Mouse (Mus musculus) embryonic facial prominence, embryonic 15.5 days (tissue): ENCODE data around the gene Rnf152. TPM values are rescaled to one million over a fixed set of nuclear protein-coding genes. Genes with fewer than 3 reads are reported as not detected.

Experiments
- ATAC-seq: fragments of 200-750 bp; cut with Nextera tagmentation; 2 replicates; pipeline ENCODE4 v1.8.0; 2017; ENCODE audit warnings: low read depth, moderate TSS enrichment; ENCODE audit not compliant: insufficient number of reproducible peaks, low FRiP score, low TSS enrichment
- H3K27ac ChIP-seq: fragments of 300-500 bp; sonication (generic); replicated peaks from 2 replicates; pipeline ENCODE4 v1.5.1; 2015; ENCODE audit warnings: mild to moderate bottlenecking, inconsistent platforms
- H3K27me3 ChIP-seq: fragments of 300-500 bp; sonication (generic); 2 replicates; pipeline ENCODE4 v1.6.1; 2015; ENCODE audit warnings: inconsistent platforms
- H3K36me3 ChIP-seq: fragments of 300-500 bp; sonication (generic); 2 replicates; pipeline ENCODE4 v1.6.1; 2015; ENCODE audit warnings: mild to moderate bottlenecking, inconsistent platforms
- H3K4me1 ChIP-seq: fragments of 300-500 bp; sonication (generic); 2 replicates; pipeline ENCODE4 v1.6.1; 2015; ENCODE audit warnings: inconsistent platforms
- H3K4me2 ChIP-seq: fragments of 300-500 bp; sonication (generic); replicated peaks from 2 replicates; pipeline ENCODE4 v1.6.1; 2015; ENCODE audit warnings: mild to moderate bottlenecking, inconsistent platforms
- H3K4me3 ChIP-seq: fragments of 300-500 bp; sonication (generic); replicated peaks from 2 replicates; pipeline ENCODE4 v1.5.1; 2015; ENCODE audit warnings: mild to moderate bottlenecking, inconsistent platforms
- H3K9ac ChIP-seq: fragments of 300-500 bp; sonication (generic); 2 replicates; pipeline ENCODE4 v1.6.1; 2015; ENCODE audit warnings: inconsistent platforms
- H3K9me3 ChIP-seq: fragments of 300-500 bp; sonication (generic); replicated peaks from 2 replicates; pipeline ENCODE4 v1.6.1; 2016; ENCODE audit warnings: inconsistent platforms
- WGBS: fragments of 180-500 bp; shearing (Covaris S2); methylation state at CpG from one replicate; pipeline ENCODE4 v1.1.7; 2015; 5-methylcytosine and 5-hydroxymethylcytosine counted together
- polyA plus RNA-seq: library from polyadenylated mRNA; unstranded; fragments of >200 nt; fragmentation: Nextera tagmentation; extraction: Ambion mirVana; gene quantifications from 2 replicates; pipeline ENCODE4 v1.2.1, GENCODE M21; 2015

Gene Rnf152
- polyA plus RNA-seq, 1 experiment from 2014 or later: 1.3 TPM

GRCm38 (mm10) chr1:105263283-105264033, 93.1 kb downstream of the Rnf152 start:
- Histone ChIP-seq H3K27ac (no peak overlapping the region), H3K9me3 (no peaks in the 10 kb centered on the region), H3K36me3 (no peaks in the 10 kb centered on the region), H3K9ac (no peak overlapping the region), H3K4me2 (no peak overlapping the region), H3K4me3 (no peak overlapping the region), H3K4me1 (no peaks in the 10 kb centered on the region), H3K27me3 (no peaks in the 10 kb centered on the region)
- 54% methylated on average over 3 of the region's 3 CpGs for WGBS
- ATAC-seq: no peak

GRCm38 (mm10) chr1:105260200-105260599, 96.3 kb downstream of the Rnf152 start:
- H3K4me2 ChIP-seq: no peak overlapping the region
- WGBS: 78% methylated on average over 5 of the region's 5 CpGs
- no peak overlapping the region for H3K27ac ChIP-seq
- H3K36me3 ChIP-seq: no peaks in the 10 kb centered on the region
- no peaks in the 10 kb centered on the region for H3K9me3 ChIP-seq
- no peak overlapping the region for H3K4me3 ChIP-seq
- no peak overlapping the region for H3K9ac ChIP-seq
- ATAC-seq: no peak
- no peaks in the 10 kb centered on the region for H3K4me1 ChIP-seq
- H3K27me3 ChIP-seq: no peaks in the 10 kb centered on the region

- Histone ChIP-seq H3K9me3 (no peaks in the 10 kb centered on the region), H3K27ac (no peak overlapping the region), H3K9ac (no peak overlapping the region), H3K4me2 (no peak overlapping the region), H3K4me1 (no peaks in the 10 kb centered on the region), H3K36me3 (no peaks in the 10 kb centered on the region), H3K27me3 (no peaks in the 10 kb centered on the region), H3K4me3 (no peak overlapping the region)
- ATAC-seq: no peak
- WGBS: 57% methylated on average over 3 of the region's 3 CpGs
Observed at GRCm38 (mm10) chr1:105257199-105257598, 99.3 kb downstream of the Rnf152 start.

DNA sequence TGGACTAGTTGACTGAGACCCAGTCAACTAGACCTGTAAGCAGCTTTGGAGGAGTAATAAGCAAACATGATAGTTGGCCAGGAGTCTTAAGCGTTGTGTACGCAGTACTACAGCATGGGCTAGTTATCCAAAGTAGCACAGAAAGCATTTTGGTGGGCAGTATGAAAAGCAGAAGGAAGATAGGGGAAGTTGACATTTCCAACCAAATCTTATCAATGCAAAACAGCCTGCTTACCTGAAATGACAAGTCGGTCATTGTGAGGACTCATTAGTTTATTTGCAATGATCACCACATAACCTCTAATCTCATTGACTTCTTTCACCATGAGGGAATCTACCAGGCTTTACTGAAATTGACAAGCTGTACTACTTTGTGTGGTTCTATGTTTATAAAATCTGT, 107.3 kb downstream of the Rnf152 start:
- no peaks in the 10 kb centered on the region for H3K4me1 ChIP-seq
- H3K36me3 ChIP-seq: no peaks in the 10 kb centered on the region
- ATAC-seq: no peak
- no peaks in the 10 kb centered on the region for H3K9me3 ChIP-seq
- 94% methylated on average over 3 of the region's 3 CpGs for WGBS
- H3K27ac ChIP-seq: no peak overlapping the region
- no peak overlapping the region for H3K4me3 ChIP-seq
- H3K9ac ChIP-seq: no peak overlapping the region
- no peak overlapping the region for H3K4me2 ChIP-seq
- H3K27me3 ChIP-seq: no peaks in the 10 kb centered on the region

DNA sequence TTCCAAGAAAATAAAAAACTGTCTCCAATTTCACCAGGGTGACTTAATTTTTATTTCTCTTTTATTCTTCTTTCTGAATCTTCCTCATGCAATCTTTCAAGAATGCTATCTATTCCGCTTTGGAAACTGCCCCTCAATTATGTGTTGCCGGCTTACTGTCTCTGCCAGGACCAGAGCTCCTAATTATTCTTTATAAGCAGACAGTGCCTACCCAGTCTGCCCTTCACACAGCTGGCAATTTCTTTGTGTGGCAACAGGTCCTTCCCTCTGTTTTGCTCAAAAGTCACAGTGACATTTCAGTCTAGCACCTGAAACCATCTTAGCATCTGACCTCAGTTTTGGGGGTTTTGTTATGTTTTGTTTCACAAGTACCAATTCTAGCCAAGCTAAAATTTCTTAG, 109.9 kb downstream of the Rnf152 start:
- 50% methylated on average over 2 of the region's 2 CpGs for WGBS
- no peak overlapping the region for H3K27ac ChIP-seq
- no peaks in the 10 kb centered on the region for H3K36me3 ChIP-seq
- H3K27me3 ChIP-seq: no peaks in the 10 kb centered on the region
- H3K4me1 ChIP-seq: no peaks in the 10 kb centered on the region
- H3K4me3 ChIP-seq: no peak overlapping the region
- no peaks in the 10 kb centered on the region for H3K9me3 ChIP-seq
- no peak overlapping the region for H3K4me2 ChIP-seq
- H3K9ac ChIP-seq: no peak overlapping the region
- ATAC-seq: no peak

DNA sequence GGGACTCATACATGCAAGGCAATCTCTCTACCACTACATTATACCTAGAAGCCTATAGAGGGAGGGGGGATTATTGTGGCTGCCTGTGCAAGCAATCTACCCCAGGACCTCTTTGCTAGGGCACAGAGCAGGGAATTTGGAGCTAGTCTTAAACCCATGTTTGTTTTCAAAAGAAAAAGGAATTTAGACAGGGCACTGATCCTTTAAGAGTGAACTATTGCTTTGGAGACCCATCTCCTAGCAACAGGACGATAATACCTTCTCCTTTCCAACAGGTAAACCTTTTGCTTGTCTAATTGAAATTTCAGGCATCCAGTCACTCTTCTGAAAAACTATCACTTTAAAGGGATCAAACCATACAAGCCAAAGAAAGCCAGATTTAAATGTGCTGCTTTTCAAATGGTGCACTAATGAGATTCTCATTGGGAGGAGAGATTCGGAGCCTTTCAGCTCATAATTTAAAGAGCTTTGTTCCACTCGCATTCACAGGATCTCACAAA, 110.4 kb downstream of the Rnf152 start:
- H3K4me2 ChIP-seq: no peak overlapping the region
- no peaks in the 10 kb centered on the region for H3K36me3 ChIP-seq
- no peak for ATAC-seq
- H3K27ac ChIP-seq: no peak overlapping the region
- H3K27me3 ChIP-seq: no peaks in the 10 kb centered on the region
- no peaks in the 10 kb centered on the region for H3K4me1 ChIP-seq
- H3K9me3 ChIP-seq: no peaks in the 10 kb centered on the region
- no peak overlapping the region for H3K9ac ChIP-seq
- WGBS: 39% methylated on average over 3 of the region's 3 CpGs
- H3K4me3 ChIP-seq: no peak overlapping the region

DNA sequence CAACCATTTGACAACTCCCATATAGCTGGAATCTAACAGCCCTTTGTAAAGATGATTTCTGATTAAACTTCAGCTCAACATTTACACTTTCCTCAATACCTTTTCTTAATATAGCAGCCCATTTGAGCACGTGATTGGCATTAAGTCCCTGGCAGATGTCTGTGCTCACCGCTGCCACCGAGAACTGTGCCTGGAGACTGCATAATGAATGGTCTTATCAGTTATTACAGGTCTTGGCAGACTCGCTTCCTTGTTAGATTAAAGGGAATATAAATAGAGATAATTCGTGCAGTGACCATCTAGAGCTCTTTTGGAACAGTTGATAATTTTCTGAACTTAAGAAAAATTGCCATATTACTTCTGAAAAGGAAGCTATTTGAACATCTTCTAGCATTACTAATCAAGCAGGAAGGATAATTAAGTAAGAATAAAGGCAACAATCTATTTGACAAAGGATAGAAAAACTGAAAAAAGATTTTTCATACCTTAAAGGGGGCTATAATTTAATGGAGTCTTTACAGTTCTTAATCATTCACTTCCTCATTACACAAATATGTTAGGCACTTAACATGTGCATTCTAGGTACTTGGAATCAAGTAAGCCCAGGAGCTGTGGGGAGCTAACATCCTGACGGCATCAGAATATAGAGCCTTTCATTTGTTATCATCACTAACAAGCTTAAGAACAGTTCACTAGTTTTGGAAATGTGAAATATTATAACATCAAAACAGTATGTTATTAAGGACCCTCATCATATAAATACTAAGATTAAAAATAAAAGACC, 113.0 kb downstream of the Rnf152 start:
- no peaks in the 10 kb centered on the region for H3K36me3 ChIP-seq
- no peaks in the 10 kb centered on the region for H3K4me1 ChIP-seq
- ATAC-seq: no peak

DNA sequence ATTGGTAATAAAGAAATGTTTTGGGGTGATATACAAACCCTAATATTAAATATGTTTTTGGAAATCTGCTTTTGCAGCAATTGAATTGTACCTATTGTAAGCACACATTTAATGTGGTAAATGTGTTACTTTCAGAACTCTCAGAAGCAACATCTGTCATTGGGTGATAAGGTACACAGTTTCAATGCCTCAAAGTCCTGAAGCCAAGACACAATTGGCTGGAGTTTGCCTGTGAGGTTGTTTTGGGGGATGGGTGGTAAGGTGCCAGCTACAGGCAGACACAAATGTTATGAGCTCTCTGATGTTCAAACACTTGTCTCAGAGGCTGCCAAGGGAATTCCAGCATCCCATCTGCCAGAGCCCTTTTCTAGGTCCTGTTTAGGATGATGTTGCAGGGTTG, 116.3 kb downstream of the Rnf152 start:
- Histone ChIP-seq H3K9ac (no peak overlapping the region), H3K27me3 (no peaks in the 10 kb centered on the region), H3K4me3 (no peak overlapping the region), H3K27ac (no peak overlapping the region), H3K36me3 (no peaks in the 10 kb centered on the region), H3K4me1 (no peaks in the 10 kb centered on the region), H3K9me3 (no peaks in the 10 kb centered on the region), H3K4me2 (no peak overlapping the region)
- ATAC-seq: no peak

More for the DNA sequence above, 113.0 kb downstream of the Rnf152 start:
- Histone ChIP-seq H3K4me2 (no peak overlapping the region), H3K27me3 (no peaks in the 10 kb centered on the region), H3K27ac (no peak overlapping the region), H3K9ac (no peak overlapping the region), H3K9me3 (no peaks in the 10 kb centered on the region), H3K4me3 (no peak overlapping the region)
- WGBS: 69% methylated on average over 6 of the region's 6 CpGs
